Mouse (Mus musculus) limb, embryonic 13.5 days (tissue): ENCODE data around the gene Usp8. TPM values are rescaled to one million over a fixed set of nuclear protein-coding genes. Genes with fewer than 3 reads are reported as not detected.

ENCODE experiments used
- ATAC-seq: fragments of 200-750 bp; cut with Nextera tagmentation; 2 replicates; pipeline ENCODE4 v1.8.0; 2017; ENCODE audit warnings: low read depth, moderate number of reproducible peaks, moderate TSS enrichment; ENCODE audit not compliant: low FRiP score
- H3K27ac ChIP-seq: fragments of 300-500 bp; sonication (generic); 2 replicates; pipeline ENCODE4 v1.5.1; 2015; ENCODE audit warnings: inconsistent platforms, mild to moderate bottlenecking, moderate library complexity
- H3K27me3 ChIP-seq: fragments of 300-500 bp; sonication (generic); 2 replicates; pipeline ENCODE4 v1.6.1; 2015; ENCODE audit warnings: mild to moderate bottlenecking, inconsistent platforms
- H3K36me3 ChIP-seq: fragments of 300-500 bp; sonication (generic); 2 replicates; pipeline ENCODE4 v1.6.1; 2015; ENCODE audit warnings: inconsistent platforms, mild to moderate bottlenecking, moderate library complexity
- H3K4me1 ChIP-seq: fragments of 300-500 bp; sonication (generic); 2 replicates; pipeline ENCODE4 v1.6.1; 2015; ENCODE audit warnings: inconsistent platforms
- H3K4me2 ChIP-seq: fragments of 300-500 bp; sonication (generic); replicated peaks from 2 replicates; pipeline ENCODE4 v1.6.1; 2015; ENCODE audit warnings: inconsistent platforms, mild to moderate bottlenecking, moderate library complexity
- H3K4me3 ChIP-seq: fragments of 300-500 bp; sonication (generic); 2 replicates; pipeline ENCODE4 v1.5.1; 2015; ENCODE audit warnings: moderate library complexity, mild to moderate bottlenecking, inconsistent platforms
- H3K9ac ChIP-seq: fragments of 300-500 bp; sonication (generic); 2 replicates; pipeline ENCODE4 v1.6.1; 2015; ENCODE audit warnings: mild to moderate bottlenecking, inconsistent platforms
- H3K9me3 ChIP-seq: fragments of 300-500 bp; sonication (generic); 2 replicates; pipeline ENCODE4 v1.6.1; 2016; ENCODE audit warnings: inconsistent platforms
- WGBS: fragments of 180-500 bp; shearing (Covaris S2); methylation state at CpG from one replicate; pipeline ENCODE4 v1.1.7; 2015; 5-methylcytosine and 5-hydroxymethylcytosine counted together
- polyA plus RNA-seq: library from polyadenylated mRNA; unstranded; fragments of >200 nt; fragmentation: Nextera tagmentation; extraction: Ambion mirVana; gene quantifications from 2 replicates; pipeline ENCODE4 v1.2.1, GENCODE M21; 2015

Usp8 gene
- polyA plus RNA-seq = 36.6 and 38.6 TPM in 2 replicates

- 2% methylated on average over 47 of the region's 47 CpGs for WGBS
- Histone ChIP-seq H3K9ac (peak within 1 kb of the TSS; percentile 94), H3K27ac (peak within 1 kb of the TSS; percentile 79), H3K9me3 (no peaks in the 10 kb centered on the region; the same call in 1 of the 2 replicates), H3K4me2 (peak within 1 kb of the TSS; percentile 78), H3K4me1 (peaks cover 10% of the 10 kb centered on the region), H3K36me3 (no peaks in the 10 kb centered on the region), H3K27me3 (0 out of 2 replicates have a peak, but pooled peaks cover 4% of the 10 kb centered on the region), H3K4me3 (peak within 1 kb of the TSS; percentile 90)
- peak; percentile 100 for ATAC-seq
These were observed at the start of gene Usp8 for GRCm38 (mm10) chr2:126706759-126707437. Gene Usp8, plus strand, starts transcription at chr2:126707328.

- ATAC-seq = no peak
- Histone ChIP-seq H3K4me1 (no peaks in the 10 kb centered on the region), H3K27me3 (no peaks in the 10 kb centered on the region), H3K36me3 (no peaks in the 10 kb centered on the region), H3K4me2 (no peak overlapping the region), H3K4me3 (no peak overlapping the region), H3K9me3 (no peaks in the 10 kb centered on the region), H3K27ac (no peak overlapping the region), H3K9ac (no peak overlapping the region)
- WGBS = 55% methylated on average over 4 of the region's 4 CpGs
These were observed 43.6 kb upstream of the Usp8 start for GRCm38 (mm10) chr2:126663481-126663880.

- H3K4me1 ChIP-seq = no peaks in the 10 kb centered on the region
- H3K4me2 ChIP-seq = no peak overlapping the region
- H3K4me3 ChIP-seq = no peak overlapping the region
- no peak overlapping the region for H3K27ac ChIP-seq
- H3K27me3 ChIP-seq = no peaks in the 10 kb centered on the region
- H3K36me3 ChIP-seq = no peaks in the 10 kb centered on the region
- H3K9me3 ChIP-seq = no peaks in the 10 kb centered on the region
- no peak overlapping the region for H3K9ac ChIP-seq
- 89% methylated on average over 3 of the region's 3 CpGs for WGBS
- no peak for ATAC-seq
These were observed 41.1 kb upstream of the Usp8 start for GRCm38 (mm10) chr2:126665984-126666383.

- H3K4me2 ChIP-seq = no peak overlapping the region
- no peaks in the 10 kb centered on the region for H3K27me3 ChIP-seq
- no peak for ATAC-seq
These were observed 38.4 kb upstream of the Usp8 start for GRCm38 (mm10) chr2:126668621-126669252.

GRCm38 (mm10) chr2:126673317-126674242, 33.5 kb upstream of the Usp8 start:
- 61% methylated on average over 13 of the region's 13 CpGs for WGBS
- no peaks in the 10 kb centered on the region for H3K9me3 ChIP-seq
- peaks cover 29% of the 10 kb centered on the region for H3K4me1 ChIP-seq
- H3K4me3 ChIP-seq = peak overlapping the region; percentile 93
- H3K9ac ChIP-seq = peak overlapping the region; percentile 100
- no peaks in the 10 kb centered on the region for H3K27me3 ChIP-seq
- H3K27ac ChIP-seq = no peak overlapping the region
- ATAC-seq = no peak
- peak overlapping the region; percentile 77 for H3K4me2 ChIP-seq
- H3K36me3 ChIP-seq = peaks cover 12% of the 10 kb centered on the region

More at GRCm38 (mm10) chr2:126668621-126669252, 38.4 kb upstream of the Usp8 start:
- H3K9me3 ChIP-seq = no peaks in the 10 kb centered on the region
- H3K4me1 ChIP-seq = peaks cover 20% of the 10 kb centered on the region
- H3K27ac ChIP-seq = no peak overlapping the region
- 90% methylated on average over 5 of the region's 5 CpGs for WGBS
- H3K36me3 ChIP-seq = no peaks in the 10 kb centered on the region
- no peak overlapping the region for H3K9ac ChIP-seq
- no peak overlapping the region for H3K4me3 ChIP-seq

GRCm38 (mm10) chr2:126674441-126675168, 32.5 kb upstream of the Usp8 start:
- H3K9ac ChIP-seq = peak overlapping the region; percentile 100
- under 1% methylated on average over 57 of the region's 77 CpGs for WGBS
- peaks cover 29% of the 10 kb centered on the region for H3K4me1 ChIP-seq
- H3K27ac ChIP-seq = peak overlapping the region; percentile 100
- peaks cover 19% of the 10 kb centered on the region for H3K36me3 ChIP-seq
- peak; percentile 55 for ATAC-seq
- peak overlapping the region; percentile 93 for H3K4me3 ChIP-seq
- peak overlapping the region; percentile 77 for H3K4me2 ChIP-seq
- no peaks in the 10 kb centered on the region for H3K27me3 ChIP-seq
- H3K9me3 ChIP-seq = peaks cover 4% of the 10 kb centered on the region; the same call in 1 of the 2 replicates

- Histone ChIP-seq H3K36me3 (peaks cover 26% of the 10 kb centered on the region), H3K4me1 (peaks cover 29% of the 10 kb centered on the region), H3K4me3 (peak overlapping the region; percentile 93), H3K9ac (peak overlapping the region; percentile 100), H3K27me3 (no peaks in the 10 kb centered on the region), H3K4me2 (peak overlapping the region; percentile 77), H3K27ac (peak overlapping the region; percentile 100), H3K9me3 (peaks cover 4% of the 10 kb centered on the region; the same call in 1 of the 2 replicates)
- under 1% methylated on average over 98 of the region's 99 CpGs for WGBS
- peak; percentile 88 for ATAC-seq
These were observed 31.7 kb upstream of the Usp8 start for GRCm38 (mm10) chr2:126675169-126676121.

- 23% methylated on average over 12 of the region's 12 CpGs for WGBS
These were observed 31.0 kb upstream of the Usp8 start, which contains the start of gene Gabpb1 for GRCm38 (mm10) chr2:126676122-126676515. Gene Gabpb1, minus strand, starts transcription at chr2:126676337.

GRCm38 (mm10) chr2:126677366-126677765, 29.8 kb upstream of the Usp8 start:
- Histone ChIP-seq H3K27me3 (no peaks in the 10 kb centered on the region), H3K27ac (no peak overlapping the region), H3K9ac (no peak overlapping the region), H3K36me3 (peaks cover 33% of the 10 kb centered on the region), H3K4me1 (peaks cover 22% of the 10 kb centered on the region), H3K9me3 (peaks cover 4% of the 10 kb centered on the region; the same call in 1 of the 2 replicates), H3K4me3 (no peak overlapping the region), H3K4me2 (peak overlapping the region; percentile 77)
- ATAC-seq = no peak
- WGBS = 91% methylated on average over 1 of the region's 1 CpGs

More at GRCm38 (mm10) chr2:126676122-126676515, 31.0 kb upstream of the Usp8 start, which contains the start of gene Gabpb1:
- Histone ChIP-seq H3K27me3 (no peaks in the 10 kb centered on the region), H3K4me2 (peak within 1 kb of the TSS; percentile 77), H3K9me3 (peaks cover 4% of the 10 kb centered on the region; the same call in 1 of the 2 replicates), H3K4me1 (peaks cover 29% of the 10 kb centered on the region), H3K36me3 (peaks cover 30% of the 10 kb centered on the region), H3K4me3 (peak within 1 kb of the TSS; percentile 93), H3K27ac (peak within 1 kb of the TSS; percentile 100), H3K9ac (peak within 1 kb of the TSS; percentile 100)
- no peak for ATAC-seq

- Histone ChIP-seq H3K27me3 (no peaks in the 10 kb centered on the region), H3K4me3 (no peak overlapping the region), H3K36me3 (peaks cover 47% of the 10 kb centered on the region), H3K4me1 (no peaks in the 10 kb centered on the region), H3K9ac (no peak overlapping the region), H3K9me3 (peaks cover 7% of the 10 kb centered on the region; the same call in 1 of the 2 replicates), H3K27ac (no peak overlapping the region), H3K4me2 (no peak overlapping the region)
- WGBS = 71% methylated on average over 2 of the region's 2 CpGs
- ATAC-seq = no peak
These were observed 24.8 kb upstream of the Usp8 start for GRCm38 (mm10) chr2:126682333-126682732.
